Mouse (Mus musculus) E14TG2a.4 (cell line): ENCODE data around the gene Galnt3.

Experiments used
- H3K27me3 ChIP-seq: 2 replicates; pipeline ENCODE4 v1.6.1; 2014; ENCODE audit warnings: low read length, control low read depth; ENCODE audit not compliant: insufficient read depth
- H3K36me3 ChIP-seq: 2 replicates; pipeline ENCODE4 v1.6.1; 2014; ENCODE audit warnings: low read length, control low read depth; ENCODE audit not compliant: insufficient read depth
- H3K4me1 ChIP-seq: replicated peaks from 2 replicates; pipeline ENCODE4 v1.6.1; 2014; ENCODE audit warnings: low read depth, low read length, control low read depth
- H3K4me3 ChIP-seq: replicated peaks from 2 replicates; pipeline ENCODE4 v1.5.1; 2014; ENCODE audit warnings: mild to moderate bottlenecking, low read length
- H3K9me3 ChIP-seq: 2 replicates; pipeline ENCODE4 v1.6.1; 2014; ENCODE audit warnings: low read length, control low read depth
- CTCF ChIP-seq: conservative IDR thresholded peaks from 2 replicates; pipeline ENCODE4 v1.5.1; 2014; ENCODE audit warnings: low read length
- NANOG ChIP-seq: IDR thresholded peaks from 2 replicates; pipeline ENCODE4 v1.6.1; 2014; ENCODE audit warnings: borderline replicate concordance, low read length, mixed read lengths
- POU5F1 ChIP-seq: IDR thresholded peaks from 2 replicates; pipeline ENCODE4 v1.6.1; 2014; ENCODE audit warnings: low read length, borderline replicate concordance

The Galnt3 gene

DNA sequence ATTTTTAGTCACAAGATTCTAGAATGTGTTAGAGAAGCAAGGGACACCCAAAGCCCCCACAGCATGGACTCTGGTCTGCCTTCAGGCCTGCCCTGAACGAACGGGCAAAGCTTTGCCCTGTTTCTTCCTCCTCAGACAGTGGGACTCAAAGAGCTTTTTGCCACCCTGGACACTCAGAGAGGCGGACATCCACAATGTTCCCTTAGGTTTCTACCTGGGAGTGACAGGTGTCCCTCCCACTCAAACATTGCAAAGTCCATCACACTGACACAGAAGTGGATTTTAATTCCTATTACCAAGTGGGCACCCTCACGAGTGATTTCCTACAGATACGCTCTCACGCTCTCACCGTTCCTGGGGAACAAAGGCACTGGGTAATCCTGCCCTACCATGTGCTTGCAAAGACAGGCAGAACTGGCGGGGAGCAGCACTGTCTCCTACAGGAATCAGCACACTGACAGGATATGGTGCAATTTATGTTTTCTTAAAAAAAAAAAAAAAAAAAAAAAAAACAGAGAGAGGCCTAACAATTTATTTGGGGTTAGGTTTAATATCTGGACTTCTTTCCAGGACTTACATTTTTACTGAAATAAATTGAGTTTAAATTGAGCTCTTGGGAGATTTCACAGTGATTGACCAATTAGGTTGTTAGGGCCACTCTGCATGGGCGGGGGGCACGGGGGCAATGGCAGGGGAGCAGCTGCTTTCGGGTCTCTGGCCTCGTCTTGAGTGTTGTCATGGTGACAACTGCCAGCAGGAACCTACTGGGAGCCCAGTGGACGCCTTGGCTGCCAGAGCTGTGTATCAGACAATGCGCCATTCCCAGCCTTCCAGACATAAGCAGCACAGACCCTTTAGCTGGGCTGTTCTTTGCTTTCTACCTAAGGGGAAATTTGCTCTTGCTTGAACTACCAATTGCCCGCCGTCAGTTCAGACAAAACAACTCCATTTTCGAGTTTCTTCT, 81.1 kb downstream of the Galnt3 start:
- no peak for TF ChIP-seq NANOG
- TF ChIP-seq CTCF = no peak
- no peak for TF ChIP-seq POU5F1
- no peak overlapping the region for H3K4me3 ChIP-seq
- H3K9me3 ChIP-seq = peaks cover 9% of the 10 kb centered on the region
- H3K36me3 ChIP-seq = no peaks in the 10 kb centered on the region
- peaks cover 6% of the 10 kb centered on the region; the same call in 1 of the 2 replicates for H3K27me3 ChIP-seq
- H3K4me1 ChIP-seq = peaks cover 17% of the 10 kb centered on the region

DNA sequence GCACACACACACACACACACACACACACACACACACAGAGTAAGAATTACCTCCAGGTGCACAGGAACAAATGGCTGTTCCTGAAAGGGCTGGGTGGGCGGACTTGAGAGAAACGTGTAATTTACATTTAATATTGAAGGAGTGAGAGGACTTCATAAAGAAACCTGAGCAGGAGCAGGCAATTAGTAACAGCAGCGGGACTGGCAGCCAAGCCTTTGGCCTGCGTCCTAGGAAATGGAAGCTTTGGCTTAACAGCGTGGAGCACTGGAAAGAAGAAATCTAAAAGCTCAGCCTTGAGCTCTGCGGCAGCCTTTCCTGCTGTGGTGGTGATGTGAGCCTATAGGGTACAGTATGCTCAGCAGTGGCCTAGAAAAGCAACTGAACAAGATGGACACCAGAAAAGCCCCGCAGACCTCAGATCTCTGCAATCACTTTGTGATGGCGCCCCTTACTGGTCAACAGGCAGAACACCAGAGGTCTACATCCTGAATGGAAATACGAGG, 82.8 kb downstream of the Galnt3 start:
- H3K27me3 ChIP-seq = peaks cover 7% of the 10 kb centered on the region; the same call in 1 of the 2 replicates
- TF ChIP-seq CTCF (peak; percentile 46), POU5F1 (no peak), NANOG (no peak)
- no peaks in the 10 kb centered on the region for H3K36me3 ChIP-seq
- H3K4me3 ChIP-seq = peak overlapping the region; percentile 17; the same call in 1 of the 2 replicates
- peaks cover 4% of the 10 kb centered on the region; the same call in 1 of the 2 replicates for H3K9me3 ChIP-seq
- peaks cover 17% of the 10 kb centered on the region for H3K4me1 ChIP-seq

- TF ChIP-seq CTCF (no peak), NANOG (peak; percentile 69)
- Histone ChIP-seq H3K36me3 (no peaks in the 10 kb centered on the region), H3K4me3 (peak overlapping the region; percentile 17; the same call in 1 of the 2 replicates), H3K27me3 (peaks cover 7% of the 10 kb centered on the region; the same call in 1 of the 2 replicates), H3K4me1 (peaks cover 17% of the 10 kb centered on the region), H3K9me3 (no peaks in the 10 kb centered on the region)
Observed at GRCm38 (mm10) chr2:66041203-66041916, 83.4 kb downstream of the Galnt3 start.

- Histone ChIP-seq H3K9me3 (no peaks in the 10 kb centered on the region), H3K4me1 (peaks cover 17% of the 10 kb centered on the region), H3K4me3 (no peak overlapping the region), H3K27me3 (peaks cover 7% of the 10 kb centered on the region; the same call in 1 of the 2 replicates), H3K36me3 (no peaks in the 10 kb centered on the region)
- no peak for TF ChIP-seq POU5F1
- TF ChIP-seq CTCF = no peak
- no peak for TF ChIP-seq NANOG
Observed at GRCm38 (mm10) chr2:66040611-66041010, 84.2 kb downstream of the Galnt3 start.

DNA sequence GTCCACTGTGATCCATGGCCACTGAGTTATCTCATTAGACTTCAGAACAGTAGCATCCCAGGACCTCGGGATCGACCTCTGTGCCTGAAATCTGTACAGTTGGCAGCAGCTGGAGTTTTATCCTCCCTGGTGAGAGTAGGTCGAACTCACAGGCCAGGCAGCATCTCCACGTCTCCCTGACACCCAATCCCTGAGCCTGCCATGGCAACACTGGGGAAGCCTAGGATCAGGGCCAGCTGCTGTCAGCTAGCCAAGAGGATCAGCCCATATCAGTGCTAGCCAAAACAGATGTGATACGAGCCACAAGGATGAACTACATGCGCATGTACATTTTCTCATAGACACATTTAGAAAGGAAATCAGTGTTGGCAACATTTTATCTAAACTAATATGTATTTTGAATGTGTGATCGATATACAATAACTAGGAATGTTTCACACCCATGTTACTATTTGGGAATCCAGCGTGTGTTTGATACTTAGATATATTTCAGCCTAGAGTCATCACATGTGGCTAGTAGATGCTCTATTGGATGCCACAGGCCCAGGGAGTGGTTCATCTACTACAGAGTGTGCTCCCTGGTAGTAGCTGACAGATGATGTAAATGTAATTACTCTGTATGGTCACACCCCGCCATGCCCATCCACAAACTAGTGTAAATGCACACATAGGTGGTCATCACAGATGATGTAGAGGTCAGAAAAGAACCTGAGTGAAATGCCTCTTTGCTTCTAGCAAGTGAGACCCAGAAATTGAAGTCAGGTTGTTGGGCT, 89.7 kb downstream of the Galnt3 start:
- no peak for TF ChIP-seq NANOG
- no peak for TF ChIP-seq CTCF
- TF ChIP-seq POU5F1 = no peak
- H3K9me3 ChIP-seq = no peaks in the 10 kb centered on the region

More for the DNA sequence above, 89.7 kb downstream of the Galnt3 start:
- H3K4me3 ChIP-seq = no peak overlapping the region
- no peaks in the 10 kb centered on the region for H3K36me3 ChIP-seq
- no peaks in the 10 kb centered on the region for H3K4me1 ChIP-seq
- H3K27me3 ChIP-seq = peaks cover 5% of the 10 kb centered on the region; the same call in 1 of the 2 replicates
